Mouse (Mus musculus): Measurements from ENCODE around the gene Slc38a2.

GRCm38 (mm10) chr15:96686201-96687159 lies 13.1 kb downstream of the Slc38a2 start:
- TF ChIP-seq CTCF (conservative IDR thresholded peaks at IDR 0.05; ENCODE audit: low read length) (no peak), NANOG (IDR thresholded peaks at IDR 0.05; ENCODE audit: borderline replicate concordance, low read length) (no peak)
